Mouse (Mus musculus) CD4-positive, CD25-positive, alpha-beta regulatory T cell, adult 4 months (primary cell): ENCODE data around the gene Kcnj10. TPM values are rescaled to one million over a fixed set of nuclear protein-coding genes. Genes with fewer than 3 reads are reported as not detected.

Experiments used
- ATAC-seq: one replicate; pipeline ENCODE4 v1.8.0; 2017
- polyA plus RNA-seq, 2 experiments: library from polyadenylated mRNA; unstranded; fragments of 100-300 nt; shearing (Covaris generic); gene quantifications; one replicate each; pipeline ENCODE4 v1.2.1; 2017

Gene Kcnj10
- polyA plus RNA-seq, 2 experiments from 2014 or later = not detected

DNA sequence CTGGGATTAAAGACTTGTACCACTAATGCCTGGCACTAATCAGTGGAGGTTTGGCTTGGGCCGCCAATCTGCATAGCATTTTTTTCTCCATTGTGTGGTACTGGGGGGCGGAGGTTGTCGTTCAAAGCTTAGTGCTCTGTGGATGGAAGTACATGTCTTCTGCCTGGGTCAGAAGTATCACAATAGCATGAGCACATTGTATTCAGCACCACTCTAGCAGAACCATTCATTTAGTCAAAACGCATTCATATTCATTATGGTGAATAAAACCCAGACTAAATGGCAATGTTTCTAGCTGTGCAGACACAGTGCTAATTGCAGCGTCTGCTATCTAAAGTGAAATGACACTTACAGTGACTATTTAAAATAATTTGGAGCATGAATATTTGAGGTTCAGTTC lies 46.2 kb downstream of the Kcnj10 start:
- ATAC-seq = no peak

DNA sequence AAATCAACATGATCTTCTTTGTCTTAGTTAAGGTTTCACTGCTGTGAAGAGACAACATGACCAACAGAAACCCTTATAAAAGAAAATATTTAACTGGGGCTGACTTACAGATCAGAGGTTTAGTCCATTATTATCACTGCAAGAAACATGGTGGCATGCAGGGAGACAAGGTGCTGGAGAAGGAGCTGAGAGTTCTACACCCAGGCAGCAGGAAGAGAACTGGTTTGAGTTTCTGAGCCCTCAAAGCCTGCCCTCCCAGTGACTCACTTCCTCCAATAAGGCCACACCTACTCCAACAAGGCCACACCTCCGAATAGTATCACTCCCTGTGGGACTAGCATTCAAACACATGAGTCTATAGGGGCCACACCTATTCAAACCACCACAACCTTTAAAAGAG lies 49.8 kb downstream of the Kcnj10 start:
- peak; percentile 77 for ATAC-seq

GRCm38 (mm10) chr1:172391807-172392581 lies 51.0 kb downstream of the Kcnj10 start:
- ATAC-seq = no peak

DNA sequence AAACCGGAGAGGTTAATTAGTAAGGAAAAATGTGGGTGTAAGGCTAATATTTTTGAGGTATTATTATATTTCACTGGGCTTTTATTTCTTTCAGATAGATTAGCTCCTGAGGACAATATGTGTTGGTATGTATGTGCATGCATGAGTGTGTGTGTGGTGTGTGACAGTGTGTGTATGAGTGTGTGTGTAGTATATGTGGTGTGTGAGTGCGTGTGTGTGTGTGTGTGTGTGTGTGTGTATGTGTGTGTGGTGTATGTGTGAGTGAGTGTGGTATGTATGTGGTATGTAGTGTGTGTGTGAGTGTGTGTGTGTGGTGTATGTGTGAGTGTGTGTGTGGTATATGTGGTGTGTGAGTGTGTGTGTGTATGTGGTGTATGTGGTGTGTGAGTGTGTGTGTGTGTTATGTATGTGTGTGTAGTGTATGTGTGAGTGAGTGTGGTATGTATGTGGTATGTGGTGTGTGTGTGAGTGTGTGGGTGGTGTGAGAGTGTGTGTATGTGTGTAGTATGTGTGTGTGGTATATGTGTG lies 51.7 kb downstream of the Kcnj10 start:
- no peak for ATAC-seq

DNA sequence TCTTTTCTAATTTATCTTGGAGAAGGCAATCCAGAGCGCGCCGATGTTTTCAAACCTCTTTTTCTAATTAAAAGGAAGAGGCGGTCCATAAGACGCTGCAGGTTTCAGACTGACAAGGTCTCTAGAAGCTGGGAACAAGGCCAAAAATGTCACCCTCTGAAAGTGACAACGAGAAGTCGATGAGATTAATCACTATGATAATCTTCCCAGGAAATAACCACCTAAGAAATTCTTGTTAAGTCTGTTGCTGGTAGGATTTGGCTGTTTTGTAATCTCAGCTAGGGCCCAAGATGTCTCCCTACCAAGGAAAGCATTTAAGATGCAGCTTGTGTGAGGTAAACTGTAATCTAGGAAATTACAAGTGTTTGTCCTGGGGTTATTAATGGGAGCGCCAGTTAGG lies 52.7 kb downstream of the Kcnj10 start:
- no peak for ATAC-seq

DNA sequence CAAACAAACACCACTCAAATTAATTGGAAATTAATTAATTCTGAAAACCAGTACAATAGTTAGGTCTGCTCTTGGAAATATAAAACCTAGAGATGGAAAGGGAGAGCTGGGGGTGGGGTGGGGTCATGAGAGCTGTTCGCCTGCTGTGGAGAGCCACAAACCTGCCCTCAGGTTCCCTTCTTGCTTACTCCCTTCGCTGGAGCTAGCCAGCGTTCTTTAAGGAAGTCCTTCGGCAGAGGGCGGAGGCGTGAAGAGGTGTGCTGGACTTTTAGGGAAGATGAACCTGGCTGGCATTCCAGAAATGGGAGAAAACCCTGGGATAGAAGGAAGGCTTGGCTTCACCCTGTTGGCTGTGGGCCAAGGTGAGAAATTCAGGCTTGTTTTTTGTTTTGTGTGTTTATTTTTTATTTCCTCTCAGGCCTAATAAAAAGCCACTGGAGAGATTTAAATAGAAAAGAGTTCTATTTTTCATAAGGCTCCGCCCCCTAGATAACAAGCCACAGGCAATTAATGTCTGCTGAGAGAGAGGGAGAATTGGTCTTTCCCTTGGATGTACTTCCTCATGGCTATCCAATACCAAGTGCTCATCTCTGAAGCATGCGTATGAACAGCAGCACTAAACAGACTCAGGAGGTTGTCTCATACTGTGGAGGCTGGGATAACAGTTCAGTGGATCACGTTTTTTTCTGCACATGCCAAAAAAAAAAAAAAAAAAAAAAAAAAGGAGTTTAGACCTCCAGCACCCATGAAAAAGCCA lies 56.2 kb downstream of the Kcnj10 start:
- no peak for ATAC-seq

- ATAC-seq = no peak
Observed at GRCm38 (mm10) chr1:172406077-172406706, 65.2 kb downstream of the Kcnj10 start.

- peak; percentile 65 for ATAC-seq
Observed at GRCm38 (mm10) chr1:172408996-172409395, 68.0 kb downstream of the Kcnj10 start.

GRCm38 (mm10) chr1:172409431-172409830 lies 68.4 kb downstream of the Kcnj10 start:
- no peak for ATAC-seq

DNA sequence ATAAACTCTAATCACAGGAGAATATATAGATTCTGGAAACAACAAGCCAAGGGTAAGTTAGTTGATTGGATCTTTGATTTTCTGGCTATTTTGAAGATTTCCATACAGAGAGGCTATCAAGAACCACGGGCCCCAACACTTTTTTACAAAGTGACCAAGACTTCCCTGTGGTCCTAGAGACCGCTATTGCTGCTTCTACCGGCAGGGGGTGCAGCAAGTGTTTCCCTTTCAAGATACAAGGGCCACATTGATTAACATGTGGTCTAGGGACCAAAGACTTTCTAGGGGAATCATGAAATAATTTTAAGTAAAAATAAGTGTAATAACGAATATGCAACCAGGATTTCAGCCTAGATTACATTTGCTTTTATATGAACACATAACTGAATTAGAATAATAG lies 69.8 kb downstream of the Kcnj10 start:
- ATAC-seq = peak; percentile 63

- ATAC-seq = peak; percentile 51
Observed at GRCm38 (mm10) chr1:172412204-172412603, 71.2 kb downstream of the Kcnj10 start.

GRCm38 (mm10) chr1:172413491-172414230 lies 72.7 kb downstream of the Kcnj10 start:
- ATAC-seq = no peak

GRCm38 (mm10) chr1:172414231-172414585 lies 73.2 kb downstream of the Kcnj10 start:
- no peak for ATAC-seq

GRCm38 (mm10) chr1:172415061-172415460 lies 74.1 kb downstream of the Kcnj10 start:
- ATAC-seq = no peak

- ATAC-seq = no peak
Observed at GRCm38 (mm10) chr1:172418173-172418572, 77.2 kb downstream of the Kcnj10 start.

GRCm38 (mm10) chr1:172418642-172419041 lies 77.6 kb downstream of the Kcnj10 start:
- ATAC-seq = no peak

DNA sequence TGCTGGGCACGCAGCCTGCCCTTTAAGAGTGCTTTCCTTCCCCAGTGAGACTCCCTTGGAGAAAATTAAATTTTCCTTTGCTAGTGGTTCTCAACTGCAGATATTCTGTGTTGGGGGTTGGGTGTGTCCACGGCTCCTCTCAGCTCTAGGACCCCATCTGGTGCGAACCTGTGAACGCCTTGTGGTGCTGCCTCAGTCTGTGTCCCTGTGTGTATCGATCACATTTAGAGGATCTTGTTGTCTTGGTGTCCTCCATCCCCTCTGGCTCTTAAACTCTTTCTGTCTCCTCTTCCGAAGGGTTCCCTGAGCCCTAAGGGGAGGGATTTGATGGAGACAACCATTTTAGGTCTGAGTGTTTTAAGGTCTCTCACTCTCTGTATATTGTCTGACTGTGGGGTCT lies 79.2 kb downstream of the Kcnj10 start:
- ATAC-seq = no peak

- ATAC-seq = no peak
Observed at GRCm38 (mm10) chr1:172423393-172423792, 82.4 kb downstream of the Kcnj10 start.
